Mouse (Mus musculus): Measurements from ENCODE around the gene Ddb1.

DNA sequence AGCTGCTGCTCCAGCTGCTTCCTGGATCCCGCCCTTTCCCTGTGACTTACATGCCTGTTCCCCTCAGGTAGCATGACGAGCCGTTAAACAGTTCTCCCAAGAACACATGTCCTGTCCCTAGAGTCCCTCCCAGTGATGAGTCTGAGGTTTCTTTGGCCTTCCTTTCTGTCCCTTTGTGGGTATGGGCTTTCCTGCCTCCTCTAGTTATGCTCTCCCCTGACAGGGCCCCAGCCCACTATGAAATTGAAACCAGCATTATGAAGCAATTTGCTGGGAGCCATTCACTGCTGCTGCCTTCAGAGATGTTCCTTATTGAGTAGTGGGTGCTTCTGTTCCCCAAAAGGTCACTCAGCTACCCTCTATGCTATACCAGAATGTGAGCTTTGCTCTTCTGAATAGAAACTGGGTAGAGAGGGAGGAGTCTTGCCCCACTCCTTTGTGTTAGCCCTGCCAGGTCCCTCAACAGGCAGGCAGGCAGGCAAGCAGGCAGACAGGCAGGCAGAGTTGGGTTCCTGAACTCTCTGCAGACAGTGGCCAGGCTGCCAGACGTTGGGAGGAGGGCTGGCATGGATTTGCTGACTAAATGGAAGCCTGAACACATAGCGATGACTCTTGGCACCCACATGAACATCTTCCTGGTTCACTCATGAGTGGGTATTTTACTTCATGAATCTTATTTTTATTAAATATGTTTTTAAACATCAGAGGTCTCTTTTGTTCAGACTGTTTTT is 15.8 kb upstream of the Ddb1 start:
- TF ChIP-seq CTCF (IDR thresholded peaks at IDR 0.05; ENCODE audit: low read depth, low read length) = no peak
- TF ChIP-seq POLR2A (IDR thresholded peaks at IDR 0.05; ENCODE audit: borderline replicate concordance, low read depth, low read length) = no peak
